Mouse (Mus musculus) Muller cell, postnatal 12 days (primary cell): Measurements from ENCODE around the gene Kank1.

Experiments used
- DNase-seq: peaks from one replicate; pipeline ENCODE4 v3.0.0-alpha.2; 2015; ENCODE audit errors: inconsistent ontology term

The Kank1 gene

GRCm38 (mm10) chr19:25405987-25406386, 169.2 kb downstream of the Kank1 start:
- DNase-seq = no peak

DNA sequence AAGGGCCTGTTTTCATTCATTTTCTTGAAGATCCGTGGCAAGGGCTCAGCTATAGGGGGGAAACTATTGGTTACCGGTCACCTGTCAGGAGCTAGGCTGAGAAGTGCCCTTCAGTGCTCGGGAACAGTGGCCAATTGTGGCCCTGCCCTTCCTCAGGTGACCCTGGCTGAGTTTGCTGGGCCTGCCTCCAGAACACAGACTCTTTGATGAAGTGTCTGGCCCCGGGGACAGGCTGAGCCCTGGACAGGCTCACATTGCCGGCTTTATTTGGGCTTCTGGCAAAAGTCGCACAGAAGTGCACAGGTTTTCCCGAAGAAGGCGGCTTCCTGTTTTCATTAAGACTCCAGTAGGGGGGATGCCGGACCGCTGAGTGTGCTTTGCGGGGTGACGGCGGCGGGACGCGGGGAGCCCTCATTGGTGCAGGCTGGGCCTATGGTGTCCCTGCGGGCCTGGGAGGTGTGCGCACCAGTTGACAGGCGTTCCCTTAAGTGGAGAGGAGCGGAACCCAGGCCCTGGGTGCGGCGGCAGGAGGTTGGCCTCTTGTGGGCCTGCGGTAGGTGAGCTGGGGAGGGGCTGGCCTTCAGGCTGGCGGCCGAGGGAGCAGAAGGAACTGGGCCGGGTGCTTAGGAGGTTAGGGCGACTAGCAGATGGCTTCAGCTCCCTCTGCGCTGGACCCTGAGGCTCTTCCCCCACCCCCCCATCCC, 169.9 kb downstream of the Kank1 start:
- peak; percentile 89 for DNase-seq

DNA sequence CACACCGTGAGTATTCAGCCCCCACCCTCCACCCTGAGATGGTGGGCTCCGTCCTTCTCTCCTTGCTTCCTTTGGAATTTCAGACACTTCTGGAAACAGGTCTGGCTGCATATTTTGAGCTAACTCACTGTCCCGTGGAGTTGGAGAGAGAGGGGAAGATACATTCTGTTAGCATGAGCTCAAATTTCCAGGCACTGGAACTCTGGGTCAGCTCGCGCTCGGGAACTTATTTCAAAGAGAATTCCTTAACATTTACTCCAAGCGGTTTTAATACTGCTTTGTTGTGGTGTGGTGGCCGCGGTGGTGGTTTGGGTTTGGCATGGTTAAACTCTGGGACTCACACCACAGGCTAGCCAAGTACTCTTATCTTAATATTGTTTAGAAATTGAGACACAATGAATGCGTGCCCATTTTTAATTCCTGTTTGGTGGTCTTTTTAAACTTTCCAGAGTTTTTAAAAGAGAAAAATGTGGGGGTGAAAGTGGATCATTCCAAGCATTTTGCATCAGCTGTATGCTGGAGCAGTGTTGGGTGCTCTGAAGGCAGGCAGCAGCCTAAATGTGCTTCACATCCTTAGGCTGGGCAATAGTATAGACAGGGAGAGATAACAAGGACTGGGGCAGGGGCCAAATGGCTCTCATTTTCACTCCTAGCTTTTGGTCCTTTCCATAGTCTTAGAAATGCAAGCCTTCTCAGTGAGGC, 170.6 kb downstream of the Kank1 start:
- peak; percentile 82 for DNase-seq

DNA sequence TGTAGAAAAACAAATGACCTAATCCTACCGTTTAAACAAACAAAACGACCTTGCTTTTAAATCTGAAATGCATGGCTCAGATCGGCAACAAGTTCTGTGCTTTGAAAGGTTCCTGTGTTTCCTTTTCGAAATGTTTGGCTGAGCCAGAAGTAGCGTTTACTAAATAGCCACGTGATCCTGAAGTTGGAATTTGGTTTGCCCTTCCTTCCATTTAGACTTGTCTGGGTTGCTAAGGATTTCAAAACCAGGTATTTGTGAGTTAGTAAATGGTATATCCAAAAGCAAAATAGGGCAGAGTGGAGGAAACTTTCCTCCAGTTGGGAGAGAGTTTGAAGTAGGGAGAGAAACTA, 171.1 kb downstream of the Kank1 start:
- DNase-seq = no peak

DNA sequence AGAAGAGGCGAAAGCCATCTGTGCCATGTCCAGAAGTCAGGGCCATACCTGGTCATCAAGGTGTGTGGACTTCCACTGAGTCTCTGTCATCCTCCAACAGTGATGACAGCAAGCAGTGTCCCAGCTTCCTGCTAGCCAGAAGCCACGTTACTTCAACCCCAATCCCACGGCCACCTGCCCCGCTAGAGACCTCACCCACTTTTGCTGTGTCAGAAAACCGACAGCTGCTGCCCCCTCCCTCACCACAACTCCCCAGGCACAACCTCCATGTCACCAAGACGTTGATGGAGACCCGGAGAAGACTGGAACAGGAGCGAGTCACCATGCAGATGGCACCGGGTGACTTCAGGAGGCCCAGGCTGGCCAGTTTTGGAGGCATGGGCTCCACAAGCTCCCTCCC, 172.5 kb downstream of the Kank1 start:
- DNase-seq = no peak

DNA sequence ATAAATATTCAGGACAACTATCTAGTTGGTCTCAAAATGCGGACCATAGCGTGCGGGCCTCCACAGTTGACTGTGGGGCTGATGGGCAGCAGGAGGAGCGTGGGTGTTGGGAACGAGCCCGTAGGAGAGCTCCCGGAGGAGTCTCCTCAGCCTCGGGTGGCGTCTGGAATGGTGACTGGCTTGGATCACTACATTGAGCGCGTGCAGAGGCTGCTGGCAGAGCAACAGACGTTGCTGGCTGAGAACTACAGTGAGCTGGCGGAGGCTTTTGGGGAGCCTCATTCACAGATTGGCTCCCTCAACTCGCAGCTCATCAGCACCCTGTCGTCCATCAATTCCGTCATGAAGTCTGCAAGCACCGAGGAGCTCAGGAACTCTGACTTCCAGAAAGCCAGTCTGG, 174.6 kb downstream of the Kank1 start:
- no peak for DNase-seq

- DNase-seq = peak; percentile 22
These were observed 178.7 kb downstream of the Kank1 start for GRCm38 (mm10) chr19:25415448-25415847.

GRCm38 (mm10) chr19:25417671-25418070, 180.9 kb downstream of the Kank1 start:
- DNase-seq = no peak

DNA sequence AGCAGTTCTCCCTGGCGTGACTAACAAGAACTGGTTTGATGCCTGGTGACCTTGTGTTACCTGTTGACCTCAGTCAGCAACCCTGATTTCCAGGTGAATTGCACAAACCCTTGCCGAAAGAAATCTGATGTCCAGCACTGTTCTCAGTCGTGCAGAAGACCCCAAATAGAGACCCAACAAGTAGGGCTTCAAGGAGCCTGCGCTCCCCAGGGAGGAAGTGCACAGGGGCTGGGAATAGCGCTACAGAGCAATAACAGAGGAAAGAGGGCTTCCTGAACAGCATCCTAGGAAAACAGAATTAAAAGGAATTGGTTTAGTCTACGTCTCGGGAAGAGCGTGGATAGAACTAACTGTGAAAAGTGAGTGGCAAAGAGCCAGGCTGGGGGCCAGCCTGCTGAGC, 183.2 kb downstream of the Kank1 start:
- DNase-seq = no peak

DNA sequence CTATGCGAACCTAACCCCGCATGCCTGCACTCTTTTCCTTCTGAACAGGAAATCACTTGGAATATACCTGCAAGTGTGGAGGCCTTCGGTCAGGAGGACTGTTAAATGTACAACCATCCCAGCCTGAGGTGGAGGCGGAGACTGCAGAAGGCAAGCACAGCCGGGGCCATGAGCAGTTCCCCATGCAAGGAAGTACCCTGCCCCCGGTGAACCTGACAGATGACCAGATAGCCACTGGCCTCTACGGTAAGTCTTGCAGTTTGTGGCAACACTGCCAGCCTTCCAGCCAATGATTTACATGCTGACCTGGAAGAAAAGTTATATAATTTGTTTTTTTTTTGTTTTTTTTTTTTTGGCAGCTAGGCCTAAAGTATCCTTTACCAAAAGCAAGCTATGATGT, 185.3 kb downstream of the Kank1 start:
- no peak for DNase-seq

DNA sequence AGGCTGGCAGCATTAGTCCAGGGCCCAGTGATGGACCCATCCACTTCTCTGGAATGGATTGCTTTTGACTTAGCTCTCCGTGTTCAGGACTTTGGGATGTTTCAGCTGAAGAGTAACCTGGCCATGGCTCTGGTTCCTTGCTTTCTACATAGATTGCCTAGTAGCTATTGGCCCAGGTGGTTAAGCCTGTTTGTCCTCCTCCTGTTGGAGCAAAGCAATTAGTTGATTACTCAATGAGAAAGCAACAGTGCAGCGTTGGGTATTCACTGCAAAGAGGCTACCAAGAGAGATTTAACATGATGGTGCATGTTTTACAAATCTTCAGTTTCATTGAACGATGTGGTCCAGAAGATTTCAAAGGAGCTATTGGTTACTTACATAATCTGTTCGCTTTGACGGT, 186.6 kb downstream of the Kank1 start:
- DNase-seq = no peak

GRCm38 (mm10) chr19:25426431-25426830, 189.7 kb downstream of the Kank1 start:
- DNase-seq = no peak

GRCm38 (mm10) chr19:25427886-25428285, 191.1 kb downstream of the Kank1 start:
- no peak for DNase-seq

- DNase-seq = peak; percentile 20
These were observed 191.7 kb downstream of the Kank1 start for GRCm38 (mm10) chr19:25428338-25428962.

DNA sequence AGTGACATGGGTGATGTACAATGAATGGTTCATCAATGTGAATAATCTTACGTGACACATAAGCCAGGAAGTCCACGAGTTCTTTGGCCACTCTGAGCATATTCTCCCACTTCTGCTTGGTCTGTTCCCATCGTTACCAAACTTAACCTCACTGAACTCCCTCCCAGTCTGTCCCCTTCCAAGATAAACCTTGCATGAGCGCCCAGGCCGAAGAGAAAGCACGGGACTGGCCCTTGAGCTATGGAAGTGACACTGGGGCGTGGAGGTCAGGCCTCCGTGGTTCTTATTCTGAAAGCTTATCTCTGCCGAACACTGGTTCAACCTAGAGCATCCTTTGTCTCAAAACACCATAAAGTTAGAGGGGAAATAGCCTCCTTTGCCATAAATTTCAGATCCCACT, 194.7 kb downstream of the Kank1 start:
- DNase-seq = no peak

DNA sequence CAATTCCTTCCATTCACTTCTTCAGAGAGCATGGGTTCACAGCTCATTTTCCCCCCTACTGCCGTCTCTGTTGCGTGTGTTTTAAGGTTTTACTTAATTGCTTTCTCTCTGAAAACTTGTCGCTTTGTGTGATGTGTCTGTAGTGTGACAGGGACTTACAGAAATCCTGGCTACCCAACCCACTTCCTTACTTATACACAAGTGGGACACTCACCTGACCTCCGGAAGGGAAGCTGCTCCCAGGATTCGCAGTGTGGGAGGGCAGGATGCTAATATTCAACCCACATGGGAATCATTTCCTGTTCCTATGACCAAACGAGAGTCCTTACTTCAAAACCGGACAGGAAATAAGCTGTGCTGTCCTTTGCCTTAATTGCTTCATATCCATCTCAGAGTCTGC, 195.1 kb downstream of the Kank1 start:
- DNase-seq = no peak

DNA sequence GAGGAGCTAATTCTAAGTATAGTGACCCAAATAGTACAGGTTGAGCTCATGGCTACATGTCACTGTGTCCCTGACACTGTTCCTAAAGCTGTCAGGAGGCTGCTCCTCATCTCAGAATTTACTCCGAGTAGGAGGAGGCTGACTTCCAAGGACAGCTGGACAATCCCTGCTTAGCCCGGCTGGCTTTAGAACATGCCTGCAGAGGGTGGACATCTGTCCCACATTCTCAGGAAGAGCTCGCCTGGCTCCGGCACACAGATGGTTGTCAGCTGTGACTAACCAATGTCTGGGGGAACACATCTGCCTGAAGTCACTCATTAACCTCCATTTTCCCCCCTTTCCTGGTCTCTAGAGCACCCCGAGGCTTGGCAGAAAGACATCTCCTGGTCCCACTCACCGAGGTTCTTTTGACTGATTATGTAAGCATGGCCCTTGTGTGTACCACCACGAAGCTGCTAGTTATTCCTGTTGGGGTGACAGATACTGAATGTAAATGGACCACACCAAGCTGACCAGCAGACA, 196.5 kb downstream of the Kank1 start:
- DNase-seq = no peak

DNA sequence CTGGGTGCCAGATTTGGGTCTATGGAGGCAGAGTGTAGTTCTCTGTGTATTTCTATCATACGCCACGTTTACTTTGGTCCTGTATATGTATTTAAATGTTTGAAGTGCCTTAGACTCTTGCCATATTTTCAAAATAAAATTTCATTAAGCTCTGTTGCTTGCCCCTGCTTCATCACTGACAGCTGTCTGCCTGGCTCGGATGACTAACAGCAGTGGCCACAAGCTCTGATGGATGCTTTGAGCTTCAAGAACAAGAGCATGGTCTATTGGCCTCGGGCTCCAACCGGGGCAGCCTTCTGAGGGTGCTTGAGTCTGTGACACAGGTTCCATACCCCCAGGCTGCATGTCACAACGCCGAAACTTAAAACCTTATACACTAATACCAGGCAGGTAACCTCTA, 197.6 kb downstream of the Kank1 start:
- no peak for DNase-seq

DNA sequence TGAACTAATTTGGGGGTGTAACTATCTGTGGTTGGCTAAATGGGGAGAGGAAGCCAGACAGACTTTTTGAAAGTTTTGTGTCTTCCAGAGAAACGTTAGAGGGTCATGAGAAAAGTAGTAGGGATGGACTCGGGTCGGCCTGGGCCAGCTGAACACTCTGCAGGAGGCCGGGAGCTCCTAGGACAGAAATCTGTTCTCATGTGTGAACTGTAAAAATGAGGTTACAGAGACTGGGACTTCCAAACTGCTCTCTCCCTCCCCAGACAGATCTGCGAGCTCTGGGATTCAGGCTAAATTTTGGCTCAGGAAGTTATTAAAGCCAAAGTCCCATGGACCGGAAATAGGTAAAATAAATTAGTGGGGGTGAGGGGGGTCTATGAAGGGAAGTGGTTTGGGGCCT, 198.0 kb downstream of the Kank1 start:
- no peak for DNase-seq

DNA sequence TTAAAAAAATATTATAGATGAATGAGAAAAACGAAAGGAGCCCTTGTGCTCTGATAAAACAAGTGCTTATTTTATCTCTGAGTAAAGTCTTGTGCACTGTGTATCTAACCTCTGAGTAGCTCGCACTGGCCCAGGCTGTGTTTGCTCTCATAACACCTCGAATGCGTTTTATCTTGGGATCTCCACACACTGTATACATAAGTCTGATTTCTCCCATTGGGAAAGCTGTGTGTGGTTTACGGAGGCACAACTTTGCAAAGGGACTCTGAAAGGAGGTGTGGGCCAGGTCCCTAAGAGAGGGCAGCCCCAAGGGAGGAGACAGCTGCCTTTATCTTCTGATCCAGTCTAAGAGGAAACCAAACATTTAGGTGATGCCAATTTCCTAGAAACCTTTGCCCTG, 198.6 kb downstream of the Kank1 start:
- DNase-seq = no peak

DNA sequence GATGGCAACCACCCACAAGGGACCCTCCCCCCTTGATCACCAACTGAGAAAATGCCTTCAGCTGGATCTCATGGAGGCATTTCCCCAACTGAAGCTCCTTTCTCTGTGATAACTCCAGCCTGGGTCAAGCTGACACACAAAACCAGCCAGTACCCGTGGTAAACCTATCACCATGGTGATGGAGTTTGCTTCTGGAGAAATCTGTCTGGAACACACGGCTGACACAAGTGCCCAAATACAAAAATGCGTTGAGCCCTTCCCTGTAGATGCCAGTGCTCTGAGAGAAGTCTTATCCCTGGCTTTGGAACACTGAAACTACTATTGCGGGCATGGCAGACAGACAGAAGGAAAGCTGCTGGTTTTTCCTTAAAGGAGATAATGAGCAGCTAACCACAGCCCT, 199.4 kb downstream of the Kank1 start:
- no peak for DNase-seq

GRCm38 (mm10) chr19:25436789-25437650, 200.2 kb downstream of the Kank1 start:
- DNase-seq = no peak
